31 mouse cellular contexts compared by ENCODE assay signal in the genomic region with DNA sequence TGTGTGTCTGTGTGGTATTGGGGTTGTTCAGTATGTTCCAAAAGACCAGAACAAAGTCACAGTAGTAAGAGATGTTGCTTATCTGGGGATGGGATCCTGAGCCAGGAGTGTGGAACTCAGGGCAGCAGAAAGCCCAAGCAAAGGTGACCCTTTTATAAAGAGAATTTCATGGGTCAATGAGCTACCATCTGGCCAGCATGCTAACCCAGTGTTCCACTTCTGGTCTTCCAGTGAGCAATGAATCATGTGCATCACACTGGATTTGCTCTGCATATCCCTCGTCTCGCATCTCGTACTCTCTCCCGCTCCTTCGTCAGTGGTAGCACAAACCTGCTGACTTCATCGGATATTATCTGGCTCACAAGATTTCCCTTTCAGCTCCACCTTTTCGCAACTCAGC.
DNase-seq lines count a peak whose midpoint lies in the region; ATAC-seq lines count a peak whose summit lies in the region.
"Had no signal": no experiment of that assay in that cellular context is flagged by ENCODE, and none has a peak within 500 bp of the region (broad histone marks: within the 10 kb centered on the region; RNA-seq: fewer than 3 reads in every experiment).

No protein-coding gene starts in this region.

- no peak for ATAC-seq in cerebellum, adult (ENCODE audit: insufficient number of reproducible peaks, low FRiP score, low TSS enrichment)
- peak; percentile 45; the same call in 1 of the 2 replicates for ATAC-seq in hindbrain, embryonic 16.5 days
- no peak for ATAC-seq in hindbrain, embryonic 12.5 days (ENCODE audit: low FRiP score)
- ATAC-seq: forebrain, embryonic 13.5 days had no signal

- no peak overlapping the region for H3K27ac ChIP-seq in hindbrain, embryonic 16.5 days (ENCODE audit: low read depth, low read length)
- H3K27ac ChIP-seq in hindbrain, embryonic 12.5 days, result no peak overlapping the region
- H3K27ac ChIP-seq: forebrain, embryonic 13.5 days; heart, adult 2 months; layer of hippocampus, adult 2 months; left cerebral cortex, adult 2 months; limb, embryonic 12.5 days; liver, embryonic 15.5 days; midbrain, embryonic 12.5 days; stomach, postnatal 0 days had no signal

- H3K4me3 ChIP-seq in hindbrain, embryonic 16.5 days (ENCODE audit: low read length), result no peak overlapping the region
- no peak overlapping the region for H3K4me3 ChIP-seq in hindbrain, embryonic 12.5 days
- H3K4me3 ChIP-seq: erythroblast, embryonic 14.5 days; forebrain, embryonic 13.5 days; heart, adult 2 months; heart, embryonic 12.5 days; layer of hippocampus, adult 2 months; left cerebral cortex, adult 2 months; limb, embryonic 12.5 days; liver, embryonic 15.5 days; midbrain, embryonic 12.5 days had no signal

- H3K4me1 ChIP-seq in hindbrain, embryonic 16.5 days (ENCODE audit: control insufficient read depth, insufficient read depth, low read depth, low read length), result no peaks in the 10 kb centered on the region
- H3K4me1 ChIP-seq in hindbrain, embryonic 12.5 days, result no peaks in the 10 kb centered on the region
- H3K4me1 ChIP-seq: forebrain, embryonic 13.5 days; heart, embryonic 12.5 days; limb, embryonic 12.5 days; liver, embryonic 15.5 days; midbrain, embryonic 12.5 days had no signal

- no peaks in the 10 kb centered on the region for H3K27me3 ChIP-seq in hindbrain, embryonic 16.5 days (replicated peaks; ENCODE audit: control insufficient read depth, insufficient read depth, low read length)
- H3K27me3 ChIP-seq in hindbrain, embryonic 12.5 days, result no peaks in the 10 kb centered on the region
- H3K27me3 ChIP-seq: CH12.LX; forebrain, embryonic 13.5 days; heart, embryonic 12.5 days; limb, embryonic 12.5 days; liver, embryonic 15.5 days; midbrain, embryonic 12.5 days had no signal

- peak; percentile 17 to 27 for DNase-seq in cerebellum, postnatal 10 days
- peak; percentile 22 for DNase-seq in embryo, embryonic 11 days
- peak; percentile 58 for DNase-seq in retina, postnatal 1 day
- no peak for DNase-seq in urinary bladder, adult 2 months (ENCODE audit: low spot score)
- no peak for DNase-seq in gastrocnemius, adult 18-20 months (ENCODE audit: low spot score)
- DNase-seq: adrenal gland, adult 8-10 months; cerebellum, adult 11 months; cerebellum, adult 9-11 months; gastrocnemius, postnatal 25 days; heart, adult 2 months; heart, postnatal 4 days; kidney, adult 11 months; kidney, postnatal 36 days; lung, embryonic 14.5 days; right cerebral cortex, adult 18-20 months; right cerebral cortex, postnatal 4 days; thymus, adult 18-20 months; thymus, postnatal 25 days had no signal

- no peaks in the 10 kb centered on the region for H3K36me3 ChIP-seq in hindbrain, embryonic 16.5 days (ENCODE audit: control insufficient read depth, insufficient read depth, low read length)
- no peaks in the 10 kb centered on the region for H3K36me3 ChIP-seq in hindbrain, embryonic 12.5 days
- H3K36me3 ChIP-seq: heart, embryonic 12.5 days; limb, embryonic 12.5 days; liver, embryonic 15.5 days; midbrain, embryonic 12.5 days had no signal

- WGBS in hindbrain, embryonic 16.5 days, result 45% methylated on average over 7 of the region's 7 CpGs
- WGBS in hindbrain, embryonic 12.5 days, result 59% methylated on average over 7 of the region's 7 CpGs

- no peak overlapping the region for H3K4me2 ChIP-seq in hindbrain, embryonic 16.5 days (ENCODE audit: low read length)
- no peak overlapping the region for H3K4me2 ChIP-seq in hindbrain, embryonic 12.5 days (replicated peaks)
- H3K4me2 ChIP-seq: forebrain, embryonic 13.5 days; heart, embryonic 12.5 days; limb, embryonic 12.5 days; liver, embryonic 15.5 days; lung, embryonic 14.5 days; midbrain, embryonic 12.5 days had no signal

- no peak overlapping the region for H3K9ac ChIP-seq in hindbrain, embryonic 16.5 days (ENCODE audit: low read depth, low read length)
- H3K9ac ChIP-seq in hindbrain, embryonic 12.5 days, result no peak overlapping the region
- H3K9ac ChIP-seq: forebrain, embryonic 13.5 days; heart, embryonic 12.5 days; limb, embryonic 12.5 days; liver, embryonic 15.5 days; lung, embryonic 14.5 days; midbrain, embryonic 12.5 days had no signal

- no peaks in the 10 kb centered on the region for H3K9me3 ChIP-seq in hindbrain, embryonic 16.5 days (ENCODE audit: control insufficient read depth, low read length)
- H3K9me3 ChIP-seq in hindbrain, embryonic 12.5 days (replicated peaks), result no peaks in the 10 kb centered on the region
- H3K9me3 ChIP-seq: forebrain, embryonic 13.5 days; heart, embryonic 12.5 days; limb, embryonic 12.5 days; liver, embryonic 15.5 days; midbrain, embryonic 12.5 days had no signal

Comparison
In these comparisons a context has a peak if more than half of its experiments do, and no peak if none do; other contexts are left out.
1. DNase-seq: peak in cerebellum, postnatal 10 days (2 of 2), embryo, embryonic 11 days (single experiment) and retina, postnatal 1 day (single experiment); none in urinary bladder, adult 2 months (single experiment) and gastrocnemius, adult 18-20 months (single experiment).